Mouse (Mus musculus): ENCODE data around the gene Lemd1. TPM values are rescaled to one million over a fixed set of nuclear protein-coding genes. Genes with fewer than 3 reads are reported as not detected.

The Lemd1 gene
- polyA plus RNA-seq, 1 experiment from 2014 or later: 1.9 TPM

DNA sequence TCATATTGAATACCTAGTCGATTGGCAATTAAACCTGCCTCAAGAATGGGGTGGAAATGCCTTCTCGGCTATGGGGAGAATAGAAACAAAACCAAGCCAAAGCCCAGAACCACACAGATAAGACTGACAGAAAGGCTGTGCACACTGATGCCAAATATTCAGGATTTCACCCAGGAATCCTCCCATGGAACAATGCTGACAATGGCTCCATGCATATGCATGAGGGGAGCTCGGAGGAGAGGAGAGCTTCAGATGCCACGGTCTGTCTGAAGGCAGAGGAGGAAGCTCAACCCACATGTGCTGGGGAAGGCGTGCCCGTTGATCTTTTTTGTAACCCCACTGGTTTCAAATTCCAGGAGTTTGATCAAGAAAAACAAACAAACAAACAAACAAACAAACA lies 30.9 kb downstream of the Lemd1 start:
- Histone ChIP-seq H3K36me3 (ENCODE audit: insufficient read depth) (no peaks in the 10 kb centered on the region), H3K9me3 (ENCODE audit: low read depth, low read length) (no peaks in the 10 kb centered on the region), H3K4me2 (no peak overlapping the region), H3K9ac (no peak overlapping the region), H3K27me3 (ENCODE audit: insufficient read depth, low read length) (0 out of 2 replicates have a peak, but pooled peaks cover 4% of the 10 kb centered on the region), H3K4me3 (ENCODE audit: low read depth, low read length) (no peak overlapping the region), H3K27ac (ENCODE audit: low read depth) (no peak overlapping the region), H3K4me1 (ENCODE audit: insufficient read depth) (no peaks in the 10 kb centered on the region)
- no peak for TF ChIP-seq CTCF (IDR thresholded peaks at IDR 0.05; ENCODE audit: low read depth)
- WGBS: 40% methylated on average over 6 of the region's 6 CpGs
- DNase-seq (no peak), ATAC-seq (ENCODE audit: insufficient read depth) (no peak)

DNA sequence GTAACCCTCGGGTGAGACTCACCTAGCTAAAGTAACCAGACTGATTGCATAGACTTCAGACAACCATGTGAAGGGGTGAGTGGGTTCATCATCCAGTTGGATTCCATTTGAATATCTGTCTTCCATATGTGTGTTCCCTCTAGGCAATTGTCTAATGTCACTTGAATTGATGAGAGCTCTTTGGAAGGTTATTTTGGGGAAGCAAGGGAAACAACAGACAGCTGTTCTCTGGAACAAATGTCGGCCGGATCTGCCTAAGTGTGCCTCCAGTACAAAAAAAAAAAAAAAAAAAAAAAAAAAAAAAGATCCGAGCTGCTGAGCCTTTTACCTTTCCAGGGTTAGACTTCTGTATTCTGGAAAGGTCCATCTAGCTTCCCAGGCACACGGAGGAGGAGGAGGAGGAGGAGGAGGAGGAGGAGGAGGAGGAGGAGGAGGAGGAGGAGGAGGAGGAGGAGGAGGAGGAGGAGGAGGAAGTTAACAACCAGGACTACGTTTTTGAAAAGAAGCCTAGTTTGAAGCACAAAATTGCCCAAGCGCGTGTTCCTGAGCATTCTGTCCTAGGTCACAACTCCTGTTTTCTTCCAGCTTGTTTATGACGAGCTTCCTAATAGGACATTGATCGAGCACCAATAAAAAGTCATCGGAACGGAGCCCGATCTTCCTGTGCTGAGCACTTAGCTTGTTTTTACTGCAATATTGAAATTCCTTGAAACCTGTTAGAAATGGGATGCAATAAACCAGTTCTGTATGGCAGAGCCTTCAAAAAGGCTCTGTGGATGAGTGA lies 35.3 kb downstream of the Lemd1 start:
- no peak overlapping the region for H3K4me2 ChIP-seq
- DNase-seq: no peak
- ATAC-seq (ENCODE audit: insufficient read depth): no peak
- no peaks in the 10 kb centered on the region for H3K9me3 ChIP-seq (ENCODE audit: low read depth, low read length)
- H3K4me1 ChIP-seq (ENCODE audit: insufficient read depth): no peaks in the 10 kb centered on the region
- no peak overlapping the region for H3K27ac ChIP-seq (ENCODE audit: low read depth)
- H3K9ac ChIP-seq: no peak overlapping the region
- H3K36me3 ChIP-seq (ENCODE audit: insufficient read depth): no peaks in the 10 kb centered on the region
- H3K4me3 ChIP-seq (ENCODE audit: low read depth, low read length): no peak overlapping the region
- no peaks in the 10 kb centered on the region for H3K27me3 ChIP-seq (ENCODE audit: insufficient read depth, low read length)
- TF ChIP-seq CTCF (IDR thresholded peaks at IDR 0.05; ENCODE audit: low read depth): no peak
- 61% methylated on average over 13 of the region's 13 CpGs for WGBS

- no peak within 1 kb of the TSS for H3K4me3 ChIP-seq (ENCODE audit: low read depth, low read length)
- no peaks in the 10 kb centered on the region for H3K27me3 ChIP-seq (ENCODE audit: insufficient read depth, low read length)
- no peak within 1 kb of the TSS for H3K4me2 ChIP-seq
- DNase-seq (no peak), ATAC-seq (ENCODE audit: insufficient read depth) (no peak)
- no peak within 1 kb of the TSS for H3K27ac ChIP-seq (ENCODE audit: low read depth)
- H3K9ac ChIP-seq: no peak within 1 kb of the TSS
- H3K36me3 ChIP-seq (ENCODE audit: insufficient read depth): no peaks in the 10 kb centered on the region
- TF ChIP-seq CTCF (IDR thresholded peaks at IDR 0.05; ENCODE audit: low read depth): no peak
- WGBS: 75% methylated on average over 3 of the region's 3 CpGs
- no peaks in the 10 kb centered on the region for H3K9me3 ChIP-seq (ENCODE audit: low read depth, low read length)
- no peaks in the 10 kb centered on the region for H3K4me1 ChIP-seq (ENCODE audit: insufficient read depth)
Measured at GRCm38 (mm10) chr1:132229667-132230066, 38.4 kb downstream of the Lemd1 start, which contains the start of gene Gm10188. Gene Gm10188 (minus strand): TSS chr1:132229767.

DNA sequence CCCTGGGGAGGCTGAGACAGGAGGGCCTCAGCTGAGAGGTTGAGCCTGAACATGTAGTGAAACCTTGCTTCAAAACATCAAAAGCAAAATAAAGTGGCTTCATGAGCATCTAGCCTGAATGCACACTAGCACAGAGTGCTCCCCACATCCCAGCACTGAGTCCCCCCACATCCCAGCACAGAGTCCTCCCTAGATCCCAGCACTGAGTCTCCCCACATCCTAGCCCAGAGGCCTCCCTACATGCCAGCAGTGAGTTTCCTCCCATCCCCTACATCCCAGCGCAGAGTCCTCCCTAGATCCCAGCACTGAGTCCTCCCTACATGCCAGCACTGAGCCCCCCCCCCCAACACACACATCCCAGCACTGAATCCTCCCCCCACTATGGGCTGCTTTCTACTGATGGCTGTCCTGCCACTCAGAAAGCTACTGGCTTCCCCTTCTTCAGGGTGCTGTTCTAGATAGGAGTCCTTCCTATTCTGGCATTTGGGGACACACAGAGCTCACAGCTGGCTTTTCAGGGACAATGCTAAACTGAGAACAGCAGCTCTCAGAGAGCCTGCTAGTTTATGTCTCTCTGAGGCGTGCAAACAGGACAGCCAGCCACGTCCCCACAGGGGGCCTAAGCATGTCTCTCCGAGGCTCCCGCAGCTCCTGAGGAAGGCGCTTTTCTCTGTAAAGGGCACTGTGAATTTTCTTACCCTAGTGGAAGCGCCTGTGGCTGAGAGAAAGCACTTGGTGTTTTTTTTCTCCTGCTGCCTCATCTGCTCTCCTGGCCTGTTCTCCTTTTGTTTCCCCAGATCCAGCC lies 40.4 kb downstream of the Lemd1 start:
- no peaks in the 10 kb centered on the region for H3K9me3 ChIP-seq (ENCODE audit: low read depth, low read length)
- no peak for TF ChIP-seq CTCF (IDR thresholded peaks at IDR 0.05; ENCODE audit: low read depth)
- no peak for ATAC-seq (ENCODE audit: insufficient read depth)
- WGBS: 45% methylated on average over 7 of the region's 7 CpGs
- H3K36me3 ChIP-seq (ENCODE audit: insufficient read depth): no peaks in the 10 kb centered on the region
- 0 out of 2 replicates have a peak, but pooled peaks cover 6% of the 10 kb centered on the region for H3K27me3 ChIP-seq (ENCODE audit: insufficient read depth, low read length)
- no peak overlapping the region for H3K4me3 ChIP-seq (ENCODE audit: low read depth, low read length)
- H3K27ac ChIP-seq (ENCODE audit: low read depth): no peak overlapping the region
- no peak overlapping the region for H3K4me2 ChIP-seq
- H3K9ac ChIP-seq: no peak overlapping the region
- no peak for DNase-seq
- H3K4me1 ChIP-seq (ENCODE audit: insufficient read depth): no peaks in the 10 kb centered on the region

- Histone ChIP-seq H3K27ac (ENCODE audit: low read depth) (no peak overlapping the region), H3K4me3 (ENCODE audit: low read depth, low read length) (no peak overlapping the region), H3K4me2 (no peak overlapping the region), H3K27me3 (ENCODE audit: insufficient read depth, low read length) (0 out of 2 replicates have a peak, but pooled peaks cover 6% of the 10 kb centered on the region), H3K4me1 (ENCODE audit: insufficient read depth) (no peaks in the 10 kb centered on the region), H3K9ac (no peak overlapping the region), H3K36me3 (ENCODE audit: insufficient read depth) (no peaks in the 10 kb centered on the region), H3K9me3 (ENCODE audit: low read depth, low read length) (no peaks in the 10 kb centered on the region)
- peak; percentile 66 for DNase-seq
- peak; percentile 48 for TF ChIP-seq CTCF (IDR thresholded peaks at IDR 0.05; ENCODE audit: low read depth)
- WGBS: 17% methylated on average over 12 of the region's 12 CpGs
- no peak for ATAC-seq (ENCODE audit: insufficient read depth)
Measured at GRCm38 (mm10) chr1:132233566-132233965, 42.3 kb downstream of the Lemd1 start.

GRCm38 (mm10) chr1:132234757-132235273 lies 43.6 kb downstream of the Lemd1 start:
- Histone ChIP-seq H3K27ac (ENCODE audit: low read depth) (no peak overlapping the region), H3K27me3 (ENCODE audit: insufficient read depth, low read length) (0 out of 2 replicates have a peak, but pooled peaks cover 6% of the 10 kb centered on the region), H3K36me3 (ENCODE audit: insufficient read depth) (no peaks in the 10 kb centered on the region), H3K4me1 (ENCODE audit: insufficient read depth) (no peaks in the 10 kb centered on the region), H3K9me3 (ENCODE audit: low read depth, low read length) (no peaks in the 10 kb centered on the region), H3K4me3 (ENCODE audit: low read depth, low read length) (no peak overlapping the region), H3K9ac (no peak overlapping the region), H3K4me2 (no peak overlapping the region)
- ATAC-seq (ENCODE audit: insufficient read depth) (no peak), DNase-seq (no peak)
- 33% methylated on average over 9 of the region's 9 CpGs for WGBS
- no peak for TF ChIP-seq CTCF (IDR thresholded peaks at IDR 0.05; ENCODE audit: low read depth)
